ENCODE assay signal across 8 mouse cellular contexts in genomic region chr13:99514917-99515591, GRCm38 (mm10). TPM values are rescaled to one million over a fixed set of nuclear protein-coding genes. Genes with fewer than 3 reads are reported as not detected.
DNase-seq lines count a peak whose midpoint lies in the region; ATAC-seq and TF ChIP-seq lines count a peak whose summit lies in the region.

No protein-coding gene starts in this region.

- no peaks in the 10 kb centered on the region for H3K36me3 ChIP-seq in hindbrain, postnatal 0 days (ENCODE audit: insufficient read depth, low read length)
- no peaks in the 10 kb centered on the region for H3K36me3 ChIP-seq in limb, embryonic 10.5 days
- H3K36me3 ChIP-seq in midbrain, embryonic 10.5 days: peaks cover 18% of the 10 kb centered on the region
- no peaks in the 10 kb centered on the region for H3K36me3 ChIP-seq in small intestine, adult 2 months (ENCODE audit: control insufficient read depth, insufficient read depth, low read length)

- intact Hi-C loops in gastrocnemius, postnatal 14 days (cut with DNase I; ENCODE audit: low total_unique reads): loop anchor here (10.0 kb wide), 1 partner anchor 140 kb away; no protein-coding TSS in a partner anchor

- no peaks in the 10 kb centered on the region for H3K9me3 ChIP-seq in hindbrain, postnatal 0 days (ENCODE audit: low read length)
- no peaks in the 10 kb centered on the region for H3K9me3 ChIP-seq in limb, embryonic 10.5 days (replicated peaks)
- H3K9me3 ChIP-seq in midbrain, embryonic 10.5 days (replicated peaks): no peaks in the 10 kb centered on the region

- under 1% methylated on average over 48 of the region's 48 CpGs for WGBS in hindbrain, postnatal 0 days
- under 1% methylated on average over 47 of the region's 48 CpGs for WGBS in limb, embryonic 10.5 days
- WGBS in midbrain, embryonic 10.5 days: under 1% methylated on average over 48 of the region's 48 CpGs
- 1% methylated on average over 47 of the region's 48 CpGs for WGBS in small intestine, adult 2 months

- peak; percentile 87 for DNase-seq in adrenal gland, postnatal 10 days
- peak; percentile 95 for DNase-seq in embryo, embryonic 10 days (ENCODE audit: low spot score)
- DNase-seq in gastrocnemius, postnatal 14 days: peak; percentile 84
- peak; percentile 94 for DNase-seq in hindbrain, postnatal 0 days (ENCODE audit: low spot score)
- DNase-seq in limb, embryonic 10.5 days (ENCODE audit: low spot score): peak; percentile 87
- peak; percentile 88 for DNase-seq in midbrain, embryonic 10.5 days (ENCODE audit: low spot score)
- DNase-seq in natural killer cell, adult 2 months (ENCODE audit: low spot score in 2 of 2): no peak

- peak overlapping the region; percentile 90 for H3K9ac ChIP-seq in hindbrain, postnatal 0 days (replicated peaks; ENCODE audit: low read length)

- peak overlapping the region; percentile 78 for H3K4me2 ChIP-seq in hindbrain, postnatal 0 days (ENCODE audit: low read depth, low read length)

- TF ChIP-seq POLR2A in small intestine, adult 2 months (IDR thresholded peaks at IDR 0.05; ENCODE audit: low read depth, low read length): no peak

- ATAC-seq in hindbrain, postnatal 0 days: peak; percentile 76

- H3K27me3 ChIP-seq in hindbrain, postnatal 0 days (ENCODE audit: insufficient read depth, low read length): no peaks in the 10 kb centered on the region
- 0 out of 2 replicates have a peak, but pooled peaks cover 4% of the 10 kb centered on the region for H3K27me3 ChIP-seq in limb, embryonic 10.5 days (ENCODE audit: low read depth, poor library complexity, severe bottlenecking)
- no peaks in the 10 kb centered on the region for H3K27me3 ChIP-seq in midbrain, embryonic 10.5 days (ENCODE audit: low read depth, poor library complexity, severe bottlenecking)
- peaks cover 30% of the 10 kb centered on the region for H3K27me3 ChIP-seq in small intestine, adult 2 months (ENCODE audit: control insufficient read depth, insufficient read depth, low read length)

- H3K27ac ChIP-seq in hindbrain, postnatal 0 days: peak overlapping the region; percentile 97
- H3K27ac ChIP-seq in limb, embryonic 10.5 days: peak overlapping the region; percentile 82
- H3K27ac ChIP-seq in midbrain, embryonic 10.5 days (replicated peaks): peak overlapping the region; percentile 96
- H3K27ac ChIP-seq in small intestine, adult 2 months (ENCODE audit: insufficient read depth, low read depth, low read length): no peak overlapping the region

- 0 out of 2 replicates have a peak, but pooled peaks cover 3% of the 10 kb centered on the region for H3K4me1 ChIP-seq in hindbrain, postnatal 0 days (ENCODE audit: insufficient read depth, low read length)
- peaks cover 42% of the 10 kb centered on the region for H3K4me1 ChIP-seq in limb, embryonic 10.5 days
- peaks cover 63% of the 10 kb centered on the region for H3K4me1 ChIP-seq in midbrain, embryonic 10.5 days
- 0 out of 2 replicates have a peak, but pooled peaks cover 3% of the 10 kb centered on the region for H3K4me1 ChIP-seq in small intestine, adult 2 months (ENCODE audit: control insufficient read depth, insufficient read depth, insufficient read length, low read length)

- peak overlapping the region; percentile 67 for H3K4me3 ChIP-seq in hindbrain, postnatal 0 days (ENCODE audit: low read length)
- peak overlapping the region; percentile 71 for H3K4me3 ChIP-seq in limb, embryonic 10.5 days
- peak overlapping the region; percentile 88 for H3K4me3 ChIP-seq in midbrain, embryonic 10.5 days
- H3K4me3 ChIP-seq in small intestine, adult 2 months (ENCODE audit: low read depth, low read length): peak overlapping the region; percentile 61

- TF ChIP-seq CTCF in hindbrain, postnatal 0 days (IDR thresholded peaks at IDR 0.05; ENCODE audit: low read depth): peak; percentile 25; the same call in 1 of the 2 replicates
- TF ChIP-seq CTCF in small intestine, adult 2 months (IDR thresholded peaks at IDR 0.05; ENCODE audit: extremely low read depth, insufficient read length, insufficient replicate concordance, low read depth, low read length): no peak

RNA-seq across cellular contexts. Expression of gene Map1b, which starts 1.3 kb away (rescaled TPM):
- total RNA-seq in adrenal gland, postnatal 10 days (2021): 10 to 100 TPM; 58.6 to 87.4 TPM
- 10 to 100 TPM; 17.3 to 23.4 TPM for total RNA-seq in gastrocnemius, postnatal 14 days (2021)
- 690 and 787 TPM in 2 replicates for total RNA-seq in hindbrain, postnatal 0 days (2014; rRNA removed)
- 1,844 and 1,981 TPM in 2 replicates for polyA plus RNA-seq in hindbrain, postnatal 0 days (2015; fragmentation: Nextera tagmentation; extraction: Ambion mirVana)
- polyA plus RNA-seq in limb, embryonic 10.5 days (2016; fragmentation: Nextera tagmentation; extraction: Ambion mirVana): 60.1 and 64.6 TPM in 2 replicates
- 665 and 916 TPM in 2 replicates for polyA plus RNA-seq in midbrain, embryonic 10.5 days (2016; fragmentation: Nextera tagmentation; extraction: Ambion mirVana)
- polyA plus RNA-seq in small intestine, adult 2 months (2012; rRNA removed): 0.55 and 0.74 TPM in 2 replicates

Comparison
In these comparisons a context has a peak if more than half of its experiments do, and no peak if none do; other contexts are left out.
1. DNase-seq: peak in adrenal gland, postnatal 10 days (single experiment), embryo, embryonic 10 days (single experiment), gastrocnemius, postnatal 14 days (single experiment), hindbrain, postnatal 0 days (single experiment), limb, embryonic 10.5 days (single experiment) and midbrain, embryonic 10.5 days (single experiment); none in natural killer cell, adult 2 months (0 of 2).
2. RNA of gene Map1b, which starts 1.3 kb away (polyA plus RNA-seq): 1,844 to 1,981 TPM in hindbrain, postnatal 0 days, 665 to 916 TPM in midbrain, embryonic 10.5 days and 60.1 to 64.6 TPM in limb, embryonic 10.5 days; 0.55 to 0.74 TPM in small intestine, adult 2 months; every median in the first group is over 10 times any median in the second.
3. Peak in every context shown above with its lines, with median percentiles within 50 percentile points of each other: H3K4me3 ChIP-seq.